Mouse (Mus musculus) heart, adult 2 months (tissue): ENCODE measurements at regions not wholly inside any gene's neighbourhood (a gene's known extent, or its start where the extent isn't known, plus 50 kb on each side); places are given as distances from the start of the nearest gene placed in this dataset.

Experiments used
- DNase-seq, 2 experiments: peaks; one replicate each; pipeline ENCODE4 v3.0.0; 2021
- H3K27ac ChIP-seq: fragments of 200-600 bp; 2 replicates; pipeline ENCODE4 v1.8.1; 2022
- H3K27me3 ChIP-seq: fragments of 200-500 bp; 2 replicates; pipeline ENCODE4 v1.6.1; 2012; ENCODE audit warnings: mild to moderate bottlenecking, low read length, inconsistent platforms, mixed read lengths; ENCODE audit not compliant: control insufficient read depth, insufficient read depth
- H3K36me3 ChIP-seq: fragments of 200-500 bp; 2 replicates; pipeline ENCODE4 v1.6.1; 2012; ENCODE audit warnings: low read length, inconsistent platforms; ENCODE audit not compliant: control insufficient read depth, insufficient read depth
- H3K4me1 ChIP-seq: fragments of 200-500 bp; 2 replicates; pipeline ENCODE4 v1.6.1; 2011; ENCODE audit warnings: low read length; ENCODE audit not compliant: control insufficient read depth, insufficient read depth
- H3K4me3 ChIP-seq: fragments of 200-600 bp; 2 replicates; pipeline ENCODE4 v1.8.1; 2022
- H3K79me2 ChIP-seq: fragments of 200-500 bp; replicated peaks from 2 replicates; pipeline ENCODE4 v1.6.1; 2012; ENCODE audit warnings: mild to moderate bottlenecking, inconsistent platforms, low read length, moderate library complexity, mixed read lengths; ENCODE audit not compliant: control insufficient read depth, insufficient read depth
- H3K9ac ChIP-seq: fragments of 200-500 bp; 2 replicates; pipeline ENCODE4 v1.6.1; 2012; ENCODE audit warnings: low read depth, mild to moderate bottlenecking, control low read depth, inconsistent platforms, low read length, mixed read lengths
- CTCF ChIP-seq: fragments of 200-600 bp; IDR thresholded peaks from 2 replicates; pipeline ENCODE4 v1.8.1; 2022; ENCODE audit warnings: antibody characterized with exemption, mild to moderate bottlenecking, moderate library complexity
- EP300 ChIP-seq: fragments of 200-500 bp; IDR thresholded peaks from 2 replicates; pipeline ENCODE4 v1.6.1; 2011; ENCODE audit warnings: low read depth, low read length, control low read depth; ENCODE audit not compliant: insufficient read depth
- POLR2A ChIP-seq: fragments of 200-500 bp; IDR thresholded peaks from 2 replicates; pipeline ENCODE4 v1.6.1; 2011; ENCODE audit warnings: mild to moderate bottlenecking, low read depth, low read length, control low read depth; ENCODE audit not compliant: insufficient read depth
- WGBS: fragments of 180-500 bp; shearing (Covaris S2); methylation state at CpG from one replicate; pipeline ENCODE4 v1.1.7; 2018; 5-methylcytosine and 5-hydroxymethylcytosine counted together
- intact Hi-C: fragments of 180-260 bp; cut with DNase I; formaldehyde crosslinking; loops from one replicate; pipeline ENCODE4 v1.15.1; 2025

- WGBS, result 35% methylated on average over 6 of the region's 6 CpGs
- intact Hi-C loops, result no loop called here
Observed at GRCm38 (mm10) chr15:61535644-61536331, 613.0 kb upstream of the A1bg start.

GRCm38 (mm10) chr15:61535180-61535579, 612.4 kb upstream of the A1bg start:
- 70% methylated on average over 6 of the region's 6 CpGs for WGBS
- Histone ChIP-seq H3K27ac (no peak overlapping the region), H3K9ac (no peak overlapping the region), H3K36me3 (no peaks in the 10 kb centered on the region), H3K27me3 (no peaks in the 10 kb centered on the region), H3K79me2 (no peaks in the 10 kb centered on the region), H3K4me1 (peaks cover 1% of the 10 kb centered on the region; the same call in 1 of the 2 replicates), H3K4me3 (no peak overlapping the region)
- TF ChIP-seq CTCF (no peak), POLR2A (no peak), EP300 (no peak)
- no peak for DNase-seq
- intact Hi-C loops, result no loop called here

More at GRCm38 (mm10) chr15:61535644-61536331, 613.0 kb upstream of the A1bg start:
- Histone ChIP-seq H3K27ac (no peak overlapping the region), H3K79me2 (no peaks in the 10 kb centered on the region), H3K9ac (no peak overlapping the region), H3K4me3 (no peak overlapping the region), H3K4me1 (peaks cover 1% of the 10 kb centered on the region; the same call in 1 of the 2 replicates), H3K27me3 (no peaks in the 10 kb centered on the region), H3K36me3 (no peaks in the 10 kb centered on the region)
- TF ChIP-seq EP300 (no peak), POLR2A (no peak), CTCF (no peak)
- no peak for DNase-seq

- Histone ChIP-seq H3K4me3 (no peak overlapping the region), H3K79me2 (no peaks in the 10 kb centered on the region), H3K27ac (no peak overlapping the region), H3K9ac (no peak overlapping the region), H3K27me3 (no peaks in the 10 kb centered on the region), H3K4me1 (peaks cover 1% of the 10 kb centered on the region; the same call in 1 of the 2 replicates), H3K36me3 (no peaks in the 10 kb centered on the region)
- no peak for TF ChIP-seq CTCF
- no peak for TF ChIP-seq EP300
- no peak for TF ChIP-seq POLR2A
- no peak for DNase-seq
- intact Hi-C loops, result no loop called here
- 75% methylated on average over 7 of the region's 7 CpGs for WGBS
Observed at GRCm38 (mm10) chr15:61532808-61533207, 610.0 kb upstream of the A1bg start.

- H3K27ac ChIP-seq, result no peak overlapping the region
- H3K36me3 ChIP-seq, result no peaks in the 10 kb centered on the region
- TF ChIP-seq POLR2A (no peak), EP300 (no peak), CTCF (no peak)
- H3K9ac ChIP-seq, result no peak overlapping the region
- 67% methylated on average over 2 of the region's 2 CpGs for WGBS
- no peaks in the 10 kb centered on the region for H3K27me3 ChIP-seq
- intact Hi-C loops, result no loop called here
- DNase-seq, result no peak
- H3K4me3 ChIP-seq, result no peak overlapping the region
- H3K4me1 ChIP-seq, result peaks cover 1% of the 10 kb centered on the region; the same call in 1 of the 2 replicates
- no peaks in the 10 kb centered on the region for H3K79me2 ChIP-seq
Observed at GRCm38 (mm10) chr15:61532040-61532439, 609.2 kb upstream of the A1bg start.

- H3K79me2 ChIP-seq, result no peaks in the 10 kb centered on the region
- H3K4me3 ChIP-seq, result no peak overlapping the region
- no peaks in the 10 kb centered on the region for H3K36me3 ChIP-seq
- H3K9ac ChIP-seq, result no peak overlapping the region
- 20% methylated on average over 2 of the region's 2 CpGs for WGBS
- intact Hi-C loops, result no loop called here
- TF ChIP-seq CTCF, result no peak
- no peak for TF ChIP-seq POLR2A
- no peak for TF ChIP-seq EP300
- H3K27ac ChIP-seq, result no peak overlapping the region
- no peaks in the 10 kb centered on the region for H3K4me1 ChIP-seq
- no peaks in the 10 kb centered on the region for H3K27me3 ChIP-seq
- DNase-seq, result peak; percentile 23 to 41
Observed at GRCm38 (mm10) chr15:61523036-61523435, 600.2 kb upstream of the A1bg start.

- intact Hi-C loops, result no loop called here
Observed at GRCm38 (mm10) chr15:61517265-61517664, 594.5 kb upstream of the A1bg start.

More at GRCm38 (mm10) chr15:61517265-61517664, 594.5 kb upstream of the A1bg start:
- Histone ChIP-seq H3K4me3 (no peak overlapping the region), H3K27me3 (no peaks in the 10 kb centered on the region), H3K79me2 (no peaks in the 10 kb centered on the region), H3K27ac (no peak overlapping the region), H3K9ac (no peak overlapping the region), H3K36me3 (no peaks in the 10 kb centered on the region), H3K4me1 (no peaks in the 10 kb centered on the region; the same call in 1 of the 2 replicates)
- WGBS, result 26% methylated on average over 1 of the region's 1 CpGs
- TF ChIP-seq POLR2A (no peak), CTCF (no peak), EP300 (no peak)
- no peak for DNase-seq
